Mouse (Mus musculus) liver (tissue): ENCODE data around the gene Fam163a.
A peak's percentile ranks its signal among the peaks of the same experiment; 100 is the strongest.
"Not testable (repeated sequence)": the region's sequence is repeated elsewhere in the genome, so short reads cannot be mapped to it uniquely, and the experiment has no call there.

Source experiments
- DNase-seq: peaks from one replicate; pipeline ENCODE4 v3.0.0-alpha.2; 2020; ENCODE audit warnings: mixed read lengths

Gene Fam163a

DNA sequence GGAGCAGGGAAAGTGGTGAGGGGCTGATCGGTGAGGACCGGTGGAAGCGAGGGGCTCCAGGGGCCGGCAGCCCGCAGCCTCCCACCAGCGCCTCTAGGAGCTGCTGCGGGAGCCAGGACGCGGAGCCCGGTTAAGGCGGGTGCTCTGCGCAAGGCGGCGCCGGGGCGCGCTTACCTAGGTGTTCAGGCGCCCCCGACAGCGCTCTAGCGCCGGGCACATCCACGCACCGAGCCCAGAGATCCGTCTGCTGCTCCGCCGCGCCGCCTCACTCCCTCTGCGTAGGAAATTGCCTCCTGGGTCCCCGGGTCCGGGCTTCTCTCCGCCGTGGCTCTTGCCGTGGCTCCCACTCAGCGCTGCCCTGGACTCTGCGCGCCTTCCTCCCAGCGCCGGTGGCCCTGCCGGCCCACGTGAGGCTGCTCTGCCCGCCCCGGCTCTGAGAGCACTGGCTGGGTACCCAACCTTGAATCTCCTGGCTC, at the start of gene Fam163a:
Gene Fam163a, minus strand, starts transcription at position 371 of the 476 bp plus-strand sequence.
- no peak for DNase-seq

DNA sequence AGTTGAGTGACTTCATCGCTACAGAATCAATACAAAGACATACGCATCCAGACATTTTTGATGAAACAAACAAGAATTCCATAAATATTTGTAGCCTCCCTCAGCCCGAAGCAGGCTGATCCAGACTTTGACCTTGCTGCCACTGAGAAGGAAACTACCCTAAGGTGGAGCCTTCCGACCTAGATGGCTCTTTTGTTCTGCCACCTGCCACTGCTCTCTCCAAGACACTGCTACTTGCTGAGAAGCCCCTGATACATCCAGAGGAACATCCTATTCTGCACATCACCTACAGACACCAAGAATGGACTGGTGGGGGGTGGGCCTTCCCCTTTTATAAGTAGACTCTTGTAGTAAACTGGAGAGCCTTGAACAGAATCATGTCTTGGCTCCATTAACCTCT, 46.3 kb upstream of the Fam163a start:
- not testable (repeated sequence) for DNase-seq

DNA sequence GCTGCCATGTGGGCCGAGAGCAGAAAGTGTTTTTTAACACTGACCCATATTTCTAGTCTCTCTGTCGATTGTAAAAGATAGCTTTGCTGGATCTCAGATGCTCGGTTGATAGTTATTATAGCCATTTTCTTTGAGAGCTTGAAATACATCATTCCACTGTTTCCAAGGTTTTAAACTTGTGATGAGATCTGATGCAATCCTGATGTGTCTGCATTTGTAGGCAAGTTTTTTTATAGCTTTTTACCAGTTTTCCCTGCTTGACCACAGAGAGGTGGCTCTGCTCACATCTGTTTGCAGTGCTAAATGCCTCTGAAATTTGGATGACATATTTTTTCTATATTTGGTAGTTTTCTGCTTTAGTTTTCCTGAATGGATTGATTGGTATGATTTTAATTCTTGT, 43.1 kb upstream of the Fam163a start:
- DNase-seq: no peak

DNA sequence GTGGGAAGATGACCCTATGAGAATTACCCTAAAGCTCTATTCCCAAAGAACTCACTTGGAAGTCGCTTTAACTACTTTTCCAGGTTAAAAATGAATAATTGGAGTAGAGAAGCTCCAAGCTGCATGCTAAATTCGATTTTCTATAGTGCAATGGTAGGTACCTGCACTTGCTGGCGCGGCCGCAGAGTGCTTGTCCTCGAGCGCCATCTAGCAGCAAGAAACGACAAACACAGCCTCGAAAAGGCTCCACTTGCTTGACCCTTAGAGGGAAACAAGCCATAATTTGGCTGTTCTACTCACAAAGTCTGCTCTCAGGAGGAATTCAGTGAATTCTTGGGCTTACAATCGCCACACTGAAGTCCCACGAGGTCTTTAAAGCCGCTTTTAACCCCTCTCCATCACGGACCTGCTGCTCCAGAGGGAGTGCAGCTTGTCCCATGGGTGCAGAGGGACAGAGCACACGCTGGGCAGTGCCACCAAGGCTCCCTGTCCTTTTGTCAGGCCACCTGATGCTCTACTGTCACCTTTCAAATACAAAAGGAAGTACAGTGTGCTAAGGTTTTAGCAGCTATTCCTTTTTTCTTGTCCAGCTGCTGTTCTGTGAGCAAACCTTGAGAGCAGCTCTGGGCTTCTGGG, 37.0 kb upstream of the Fam163a start:
- DNase-seq: peak; percentile 73

DNA sequence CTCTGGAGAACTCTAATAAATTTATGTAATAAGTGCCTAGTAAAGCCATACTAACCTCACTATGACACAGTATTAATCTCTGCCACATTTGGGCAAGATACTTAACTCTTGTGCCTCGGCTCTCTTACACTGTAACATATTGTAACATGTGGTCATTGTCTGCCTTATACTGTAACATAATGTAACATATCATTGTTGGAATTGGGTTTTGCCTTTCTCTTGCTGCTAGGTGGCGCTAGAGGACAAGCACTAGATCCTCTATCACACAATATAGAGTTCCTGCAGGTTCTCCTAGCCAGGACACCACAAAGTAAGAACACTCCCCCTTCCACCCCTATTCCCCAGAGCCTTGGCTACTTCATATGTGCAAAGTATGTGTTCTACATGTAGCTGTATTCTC, 36.2 kb upstream of the Fam163a start:
- DNase-seq: peak; percentile 65

DNA sequence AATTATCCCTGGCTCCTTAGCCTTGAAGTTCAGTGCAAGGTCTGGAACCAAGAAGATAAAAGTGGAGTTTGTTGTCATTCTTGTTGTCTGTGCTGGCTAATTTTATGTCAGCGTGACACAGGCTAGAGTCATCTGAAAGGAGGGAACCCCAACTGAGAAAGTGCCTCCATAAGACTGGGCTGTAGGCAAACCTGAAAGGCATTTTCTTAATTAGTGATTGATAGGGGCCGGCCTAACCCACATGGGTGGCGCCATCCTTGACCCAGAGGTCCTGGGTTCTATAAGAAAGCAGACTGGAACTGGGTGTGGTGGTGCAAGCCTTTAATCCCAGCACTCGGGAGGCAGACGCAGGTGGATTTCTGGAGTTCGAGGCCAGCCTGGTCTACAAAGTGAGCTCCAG, 26.3 kb upstream of the Fam163a start:
- DNase-seq: no peak

DNA sequence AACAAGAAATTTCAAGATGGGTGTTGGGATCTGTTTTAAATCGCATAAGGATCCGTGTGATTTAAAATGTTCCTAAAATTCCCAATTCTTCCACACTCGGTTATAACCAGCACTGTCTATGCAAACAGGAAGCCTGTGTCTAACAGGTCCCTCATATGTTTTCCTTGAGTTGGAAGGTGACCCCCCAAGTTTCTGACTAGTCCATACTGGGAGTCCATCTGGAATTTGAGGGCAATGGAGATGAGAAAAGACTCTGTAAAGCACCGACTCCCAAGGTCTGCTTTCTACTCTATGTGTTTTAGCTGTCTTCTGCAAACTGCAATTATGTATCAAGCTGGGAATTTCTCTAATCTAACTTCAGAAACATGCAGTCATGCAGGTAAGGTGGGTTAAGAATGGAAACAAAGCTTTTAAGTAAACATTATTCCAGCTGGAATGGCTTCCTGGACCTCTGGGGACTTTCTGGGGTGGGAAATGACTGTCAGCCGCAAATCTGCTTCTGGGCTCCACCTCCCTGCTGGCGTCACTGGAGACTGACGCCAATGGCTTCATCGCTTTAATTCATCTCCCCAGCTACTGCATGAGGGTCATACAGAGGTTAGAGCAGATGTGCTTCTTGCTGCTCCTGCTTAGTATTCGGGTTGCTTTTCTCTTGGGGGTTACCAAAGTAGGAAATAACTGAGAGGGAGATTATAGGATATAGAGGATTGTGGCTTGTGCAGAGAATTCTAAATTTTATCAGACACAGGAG, 25.7 kb upstream of the Fam163a start:
- no peak for DNase-seq

DNA sequence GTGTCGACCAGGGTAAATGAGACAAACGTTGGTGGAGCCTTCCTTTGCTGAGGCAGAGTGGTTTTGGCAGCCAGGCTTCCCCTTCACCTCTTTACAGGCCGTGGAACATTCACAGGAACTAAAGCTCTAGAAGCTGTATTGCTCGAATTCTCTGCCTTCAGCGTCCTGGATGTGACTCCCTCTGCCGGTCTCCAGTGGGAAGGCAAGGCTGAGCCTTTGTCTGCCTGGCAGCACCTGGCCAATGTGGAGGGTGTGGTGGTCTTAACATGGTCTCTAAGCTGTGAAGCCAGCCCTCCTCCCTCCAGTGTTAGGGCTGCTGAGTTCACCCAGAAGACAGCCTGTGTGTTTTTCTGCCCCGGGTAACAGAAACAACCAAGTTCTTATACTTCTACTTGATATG, 24.6 kb upstream of the Fam163a start:
- DNase-seq: peak; percentile 77

DNA sequence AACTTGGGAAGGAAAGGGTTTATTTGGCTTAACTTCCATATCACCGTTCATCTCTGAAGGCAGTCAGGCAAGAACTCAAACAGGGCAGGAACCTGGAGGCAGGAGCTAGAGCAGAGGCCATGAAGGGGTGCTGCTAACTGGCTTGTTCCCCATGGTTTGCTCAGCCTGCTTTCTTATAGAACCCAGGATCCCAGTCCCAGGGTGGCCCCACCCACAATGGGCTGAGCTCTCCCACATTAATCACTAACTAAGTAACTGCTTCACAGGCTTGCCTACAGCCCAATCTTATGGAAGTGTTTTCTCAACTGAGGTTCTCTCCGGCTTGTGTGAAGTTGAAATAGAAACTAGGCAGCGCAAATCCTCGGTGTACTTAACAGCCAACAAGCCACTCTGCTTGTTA, 23.9 kb upstream of the Fam163a start:
- DNase-seq: no peak

DNA sequence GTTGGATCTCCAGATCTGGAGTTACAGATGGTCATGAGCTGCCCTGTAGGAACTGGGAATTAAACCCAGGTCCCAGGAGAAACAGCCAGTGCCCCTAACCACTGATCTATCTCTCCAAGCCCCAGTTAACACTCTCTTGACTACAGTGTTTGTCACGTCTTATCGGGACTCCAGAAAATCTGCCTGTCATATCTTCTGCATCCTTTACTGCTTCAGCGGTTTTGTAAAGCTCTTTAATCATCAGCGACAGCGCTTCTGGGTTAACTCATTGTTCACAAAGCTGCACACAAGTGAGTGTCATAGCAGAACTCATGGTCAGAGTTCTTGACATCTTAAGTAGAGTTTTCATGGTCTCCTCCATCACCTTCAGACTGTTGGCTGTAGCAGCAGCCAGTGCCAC, 22.1 kb upstream of the Fam163a start:
- DNase-seq: no peak

DNA sequence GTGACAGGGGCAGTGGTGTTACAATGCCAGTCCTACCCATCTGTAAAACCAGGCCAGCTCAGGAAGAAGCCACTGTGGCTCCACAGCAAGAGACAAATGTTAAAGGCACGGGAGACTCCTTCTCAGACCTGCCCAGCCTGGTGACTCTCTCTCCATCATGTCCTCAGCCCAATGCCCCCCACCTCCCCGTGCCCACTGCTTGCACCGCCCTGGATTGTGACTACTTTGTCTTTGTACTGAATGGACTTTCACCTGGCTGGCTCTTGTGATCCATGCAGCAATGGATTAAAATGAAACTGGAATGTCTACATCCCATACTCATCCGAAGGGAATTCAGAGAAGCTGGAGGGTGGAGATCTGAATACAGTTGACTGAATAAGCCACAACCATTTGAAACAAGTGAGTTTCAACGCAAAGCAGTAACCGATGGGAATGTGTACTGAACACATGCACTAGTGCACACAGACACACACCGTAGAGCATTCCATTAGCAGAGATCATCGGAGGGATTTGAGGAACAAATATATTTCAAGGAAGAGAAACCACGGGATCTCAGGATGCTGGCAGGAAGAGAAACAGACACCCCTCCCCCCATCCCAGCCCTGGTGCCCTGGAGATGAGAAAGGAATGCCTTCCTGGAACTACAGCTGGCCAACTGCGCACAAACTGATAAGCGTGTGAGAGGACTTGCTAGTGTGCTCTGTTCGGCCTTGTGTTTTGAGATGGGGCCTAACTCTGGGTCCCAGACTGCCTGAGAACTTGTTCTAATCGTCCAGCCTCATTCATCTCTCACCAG, 17.6 kb upstream of the Fam163a start:
- peak; percentile 92 for DNase-seq

DNA sequence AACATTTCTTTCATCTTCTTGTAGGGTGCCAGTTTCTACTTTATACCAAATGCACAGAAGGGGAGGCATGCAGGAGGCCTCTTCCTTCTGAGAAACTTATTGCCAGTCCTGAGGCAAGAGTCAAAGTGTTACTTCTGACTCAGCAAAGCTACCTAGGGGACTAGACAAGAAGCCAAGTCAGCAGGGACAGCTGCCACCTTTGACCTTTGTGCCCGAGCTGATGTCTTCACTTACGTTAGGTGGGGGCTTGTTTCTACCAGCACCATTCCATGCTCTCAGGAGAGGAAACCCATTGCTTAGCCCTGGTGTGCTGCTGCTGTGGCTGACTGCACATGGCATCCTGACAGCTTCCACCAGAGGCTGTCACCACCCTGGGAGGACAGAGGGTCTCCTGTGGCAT, 16.5 kb upstream of the Fam163a start:
- peak; percentile 44 for DNase-seq

DNA sequence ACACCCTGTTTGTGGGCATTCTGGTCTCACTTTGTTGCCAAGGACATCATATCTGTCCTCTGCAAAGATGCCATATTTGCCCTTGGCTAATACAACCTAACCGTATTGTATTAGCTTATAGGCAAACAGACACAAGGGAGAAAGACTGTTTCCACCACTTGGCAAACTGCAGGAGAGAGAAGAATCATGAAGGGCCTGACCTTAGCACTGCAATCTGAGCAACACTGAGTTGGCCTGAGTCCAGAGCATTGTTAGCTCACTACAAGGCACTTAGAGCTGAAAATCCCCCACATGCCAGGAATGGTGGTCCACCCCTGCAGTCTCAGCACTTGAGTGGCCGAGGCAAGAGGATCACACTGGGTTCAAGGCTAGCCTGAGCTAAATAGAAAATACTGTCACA, 13.7 kb upstream of the Fam163a start:
- no peak for DNase-seq

DNA sequence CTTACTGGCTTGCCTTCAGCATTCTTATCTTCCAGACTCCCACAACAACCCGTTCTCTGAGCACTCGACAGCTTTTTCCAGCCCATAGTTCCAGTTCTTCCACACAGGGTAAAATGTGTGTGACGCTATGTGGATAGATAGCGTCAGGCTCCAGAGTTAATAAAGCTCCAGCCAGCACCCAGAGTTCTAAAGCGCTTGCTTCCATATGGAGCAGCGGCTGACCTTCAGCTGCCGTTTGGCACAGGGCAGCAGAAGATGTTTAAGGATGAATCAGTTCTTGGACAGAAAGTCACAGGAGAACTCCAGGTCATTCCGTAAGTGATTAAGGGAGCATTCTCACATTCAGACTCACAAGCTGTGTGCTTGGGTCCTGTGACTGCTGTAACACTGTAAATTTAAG, 13.1 kb upstream of the Fam163a start:
- no peak for DNase-seq

DNA sequence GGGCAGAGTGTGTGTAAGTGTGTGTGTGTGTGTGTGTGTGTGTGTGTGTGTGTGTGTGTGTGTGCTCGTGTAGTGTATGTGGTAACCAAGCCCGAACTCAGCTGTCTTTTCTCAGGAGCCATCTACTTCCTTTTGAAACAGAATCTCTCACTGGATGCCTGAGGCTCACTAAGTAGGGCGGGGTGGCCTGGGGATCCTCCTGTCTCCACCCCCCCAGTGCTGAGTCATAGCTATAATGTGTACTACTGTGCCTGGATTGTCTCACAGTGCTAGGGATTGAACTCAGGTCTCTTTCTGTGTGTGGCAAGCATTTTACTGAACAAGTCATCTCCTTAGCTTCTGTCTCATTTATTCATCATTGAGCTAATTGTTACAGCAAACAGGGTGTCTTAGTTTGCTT, 12.6 kb upstream of the Fam163a start:
- peak; percentile 91 for DNase-seq

DNA sequence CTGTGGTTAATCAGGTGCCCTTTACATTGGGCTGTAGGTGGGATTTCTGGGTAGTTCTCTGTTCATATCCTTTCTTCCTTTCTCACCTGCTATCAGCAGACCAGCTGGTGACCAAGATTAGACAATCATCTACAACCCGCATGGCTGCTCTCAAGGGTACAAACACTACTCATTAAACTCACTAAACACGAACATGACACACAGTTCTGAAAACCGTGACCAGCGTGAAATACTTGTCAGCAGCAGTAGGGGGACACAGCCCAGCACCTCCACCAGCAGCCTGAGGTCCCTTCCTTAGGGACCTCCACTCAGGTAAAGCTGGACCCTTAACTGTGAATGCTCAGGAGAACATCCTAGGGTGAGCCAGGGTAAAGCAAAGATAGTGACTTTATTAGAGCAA, 11.4 kb upstream of the Fam163a start:
- DNase-seq: no peak

DNA sequence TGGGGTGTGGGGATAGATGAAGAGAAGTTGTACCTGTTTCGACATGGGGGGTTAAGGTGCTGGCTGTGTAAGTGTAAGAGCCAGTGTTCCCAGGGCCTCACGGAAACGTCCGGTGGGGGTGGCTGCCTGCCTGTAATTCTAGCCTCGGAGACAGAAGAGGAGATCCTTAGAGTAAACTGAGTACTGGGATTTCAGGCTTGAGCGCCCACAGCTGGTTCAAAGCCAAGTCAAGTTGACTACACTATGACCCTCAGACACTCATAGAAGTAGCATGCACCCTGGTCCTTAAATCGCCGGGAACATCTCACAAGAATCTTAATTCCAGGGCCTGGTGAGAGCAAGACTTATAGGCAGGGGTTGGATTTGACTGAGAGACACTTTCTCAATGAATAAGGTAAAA, 9.8 kb upstream of the Fam163a start:
- DNase-seq: no peak

DNA sequence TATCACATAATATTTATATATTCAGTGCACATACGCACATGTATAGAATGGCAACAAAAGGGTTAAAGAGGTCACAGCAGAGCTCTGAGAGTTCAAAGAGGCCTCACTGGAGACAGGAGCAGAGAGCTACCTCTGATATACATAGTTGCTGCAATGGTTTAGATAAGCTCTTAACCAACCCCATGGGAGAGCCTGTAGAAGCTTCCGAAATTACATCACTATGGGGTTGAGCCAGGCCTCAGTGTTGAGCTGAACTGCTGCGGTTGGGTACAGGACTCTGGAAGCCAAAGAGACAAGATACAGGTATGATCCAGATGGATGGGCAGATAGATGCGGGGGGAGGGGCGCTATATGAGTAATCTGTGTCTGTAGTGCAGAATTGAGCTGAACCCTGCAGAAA, 8.1 kb upstream of the Fam163a start:
- peak; percentile 77 for DNase-seq

DNA sequence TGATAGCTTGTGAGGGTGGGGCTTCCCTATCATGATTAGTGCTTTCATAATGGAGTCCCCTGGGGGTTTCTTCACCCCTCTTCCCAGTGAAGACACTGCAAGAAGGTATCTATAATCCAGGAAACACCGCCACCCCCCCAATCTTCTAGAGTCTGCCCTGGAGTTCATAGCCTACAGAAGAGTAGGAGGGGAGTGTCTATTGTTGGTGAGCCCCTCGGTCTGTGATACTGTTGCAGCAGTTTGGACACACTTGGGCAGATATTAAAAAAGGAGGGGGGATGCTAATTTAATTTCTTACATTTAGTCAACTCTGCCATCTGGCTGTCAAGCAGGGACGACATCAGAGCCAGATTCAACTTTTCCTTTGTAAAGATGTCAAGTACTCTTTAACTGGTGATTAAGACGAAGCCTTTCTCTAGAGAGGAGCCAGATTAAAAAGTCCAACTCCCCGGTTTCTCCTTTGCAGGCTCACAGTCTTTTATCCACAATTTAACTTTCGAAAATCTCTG, 7.0 kb upstream of the Fam163a start:
- no peak for DNase-seq

DNA sequence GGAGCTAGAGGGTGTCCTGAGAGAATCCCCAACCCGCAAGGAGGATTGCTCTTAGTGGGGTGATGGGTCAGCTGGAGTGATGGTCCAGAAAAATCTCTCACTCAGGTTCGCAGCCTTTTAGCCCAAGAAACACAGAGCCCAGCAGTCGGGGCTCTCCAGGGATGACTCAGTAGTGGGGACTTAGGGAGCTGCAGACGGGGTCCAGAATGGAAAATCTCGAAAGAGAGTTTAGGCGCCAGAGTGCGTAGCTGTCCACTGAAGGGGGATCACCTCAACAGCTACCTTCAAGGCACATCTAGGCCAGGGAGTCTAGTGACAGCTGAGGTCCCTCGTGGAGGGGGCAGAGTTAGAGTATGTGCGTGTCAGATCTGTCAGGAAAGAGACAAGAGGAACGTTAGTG, 338 bp upstream of the Fam163a start:
- no peak for DNase-seq

DNA sequence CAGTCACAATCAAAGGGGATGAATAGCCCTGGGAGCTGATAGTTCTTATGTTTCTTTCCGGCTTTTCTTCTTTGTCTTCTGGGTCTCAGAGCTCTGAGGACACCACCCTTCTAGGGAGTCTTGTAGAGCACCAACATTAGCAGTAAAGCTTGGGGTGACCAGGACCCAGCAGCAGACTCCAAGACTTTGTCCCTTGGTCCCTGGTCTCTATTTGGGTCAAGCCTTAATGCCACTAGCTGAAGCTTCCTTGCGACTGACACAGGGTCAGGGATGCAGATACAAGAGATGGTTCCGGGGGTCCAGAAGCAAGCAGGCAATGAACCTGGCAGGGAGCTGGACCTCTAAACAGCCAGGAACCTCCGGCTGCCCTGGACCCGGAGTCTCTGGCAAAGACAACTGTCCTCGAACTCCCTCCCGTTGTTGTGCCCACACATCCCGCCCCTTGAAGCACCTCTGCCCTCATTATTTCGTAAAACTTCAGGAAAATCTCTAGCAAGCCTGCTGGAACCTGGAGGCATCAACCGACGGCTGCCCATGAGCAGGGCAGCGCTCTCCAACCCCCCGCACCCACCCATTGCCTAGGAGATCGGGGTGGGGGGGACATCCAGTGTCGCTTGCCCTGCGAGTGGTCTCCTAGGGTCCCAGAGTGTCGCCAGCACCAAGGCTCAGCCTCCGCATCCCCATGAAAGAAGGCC, 718 bp downstream of the Fam163a start:
- no peak for DNase-seq

DNA sequence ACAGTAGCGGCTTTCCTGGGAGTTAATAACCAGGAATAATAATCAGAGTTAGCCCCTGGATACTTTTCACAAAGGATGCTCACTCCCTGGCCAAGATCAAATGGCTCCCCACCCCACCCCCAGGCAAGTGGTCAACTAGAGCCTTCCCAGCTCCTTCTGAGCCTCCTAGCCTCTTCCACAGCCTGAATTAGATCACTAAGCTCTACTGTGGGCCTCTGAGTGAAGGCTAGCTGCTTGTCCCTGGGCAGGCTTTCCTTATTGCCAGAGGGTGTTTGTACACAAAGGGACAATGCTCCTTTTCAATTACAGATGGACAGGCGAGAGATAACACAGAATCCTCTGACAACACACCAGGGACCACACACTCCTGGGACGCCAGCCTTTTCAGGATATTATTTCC, 2.2 kb downstream of the Fam163a start:
- DNase-seq: no peak

DNA sequence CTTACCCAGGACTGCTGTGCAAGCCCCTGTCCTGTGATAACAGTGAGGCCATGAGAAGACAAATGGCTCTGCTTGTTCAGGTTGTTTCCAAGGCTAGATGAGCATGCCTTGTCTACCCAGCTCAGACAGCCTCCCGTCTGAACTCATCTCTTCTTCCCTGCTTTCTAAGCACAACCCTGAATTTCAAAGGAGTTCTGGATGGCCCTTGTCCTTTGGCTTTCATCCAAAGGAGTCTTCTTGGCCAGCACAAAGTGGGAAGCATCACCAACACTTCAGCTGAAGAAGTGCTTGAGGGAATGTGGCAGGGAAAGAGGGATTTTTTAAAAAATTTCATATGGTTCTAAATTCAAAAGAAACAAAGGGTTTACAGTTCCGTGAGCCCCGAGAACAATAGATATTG, 3.8 kb downstream of the Fam163a start:
- DNase-seq: no peak
